Mouse (Mus musculus): ENCODE data around the gene Ube2o. TPM values are rescaled to one million over a fixed set of nuclear protein-coding genes. Genes with fewer than 3 reads are reported as not detected.

The Ube2o gene
- polyA plus RNA-seq, 2 experiments: 25.9 to 34.0 TPM

GRCm38 (mm10) chr11:116537388-116537787, 43.9 kb downstream of the Ube2o start:
- TF ChIP-seq CTCF (IDR thresholded peaks at IDR 0.05; ENCODE audit: low read depth) (no peak), EP300 (IDR thresholded peaks at IDR 0.05; ENCODE audit: low read depth) (no peak)
- H3K27ac ChIP-seq: peak overlapping the region; percentile 98
- no peak for DNase-seq (ENCODE audit: low read depth in 3 of 3, low spot score in 3 of 3)
- peaks cover 8% of the 10 kb centered on the region for H3K27me3 ChIP-seq (ENCODE audit: control insufficient read depth, insufficient read depth, low read length)
- WGBS (ENCODE audit: insufficient replicate concordance): 37% methylated on average over 5 of the region's 5 CpGs
- H3K4me3 ChIP-seq (ENCODE audit: insufficient read depth in 1 of 2, low read depth in 2 of 2, low read length in 2 of 2): peak overlapping the region in 1 of 2 experiments; percentile 30; a peak in 1 of 4 replicates
- peaks cover 43 to 48% of the 10 kb centered on the region in 2 experiments for H3K4me1 ChIP-seq (replicated peaks; ENCODE audit: control insufficient read depth in 2 of 2, insufficient read depth in 2 of 2, low read length in 1 of 2)
- H3K9ac ChIP-seq (replicated peaks): peak overlapping the region; percentile 55
- H3K9me3 ChIP-seq (ENCODE audit: control insufficient read depth, low read length): no peaks in the 10 kb centered on the region
- peaks cover 73% of the 10 kb centered on the region for H3K36me3 ChIP-seq (replicated peaks; ENCODE audit: control insufficient read depth, insufficient read depth, low read depth)
- peak overlapping the region; percentile 99 for H3K4me2 ChIP-seq (ENCODE audit: low read depth)
- no peak for ATAC-seq (ENCODE audit: insufficient read depth)

- H3K36me3 ChIP-seq (replicated peaks; ENCODE audit: control insufficient read depth, insufficient read depth, low read depth): peaks cover 66% of the 10 kb centered on the region
- peak overlapping the region; percentile 13 to 30; a peak in 3 of 4 replicates for H3K4me3 ChIP-seq (ENCODE audit: insufficient read depth in 1 of 2, low read depth in 2 of 2, low read length in 2 of 2)
- H3K27me3 ChIP-seq (ENCODE audit: control insufficient read depth, insufficient read depth, low read length): peaks cover 14% of the 10 kb centered on the region
- peak; percentile 54 to 60 (median 57) for DNase-seq (ENCODE audit: low read depth in 3 of 3, low spot score in 3 of 3)
- ATAC-seq (ENCODE audit: insufficient read depth): peak; percentile 22
- TF ChIP-seq EP300 (IDR thresholded peaks at IDR 0.05; ENCODE audit: low read depth) (peak; percentile 68), CTCF (IDR thresholded peaks at IDR 0.05; ENCODE audit: low read depth) (no peak)
- 18% methylated on average over 7 of the region's 7 CpGs for WGBS (ENCODE audit: insufficient replicate concordance)
- H3K4me2 ChIP-seq (ENCODE audit: low read depth): peak overlapping the region; percentile 99
- peaks cover 48 to 54% of the 10 kb centered on the region in 2 experiments for H3K4me1 ChIP-seq (replicated peaks; ENCODE audit: control insufficient read depth in 2 of 2, insufficient read depth in 2 of 2, low read length in 1 of 2)
- peak overlapping the region; percentile 55 for H3K9ac ChIP-seq (replicated peaks)
- peak overlapping the region; percentile 98 for H3K27ac ChIP-seq
- no peaks in the 10 kb centered on the region for H3K9me3 ChIP-seq (ENCODE audit: control insufficient read depth, low read length)
Observed at GRCm38 (mm10) chr11:116536685-116537084, 44.6 kb downstream of the Ube2o start.

GRCm38 (mm10) chr11:116534154-116534865, 46.9 kb downstream of the Ube2o start:
- TF ChIP-seq EP300 (IDR thresholded peaks at IDR 0.05; ENCODE audit: low read depth) (no peak), CTCF (IDR thresholded peaks at IDR 0.05; ENCODE audit: low read depth) (peak; percentile 93)
- peak; percentile 78 for ATAC-seq (ENCODE audit: insufficient read depth)
- peak overlapping the region; percentile 68 to 73 for H3K4me3 ChIP-seq (ENCODE audit: insufficient read depth in 1 of 2, low read depth in 2 of 2, low read length in 2 of 2)
- peaks cover 24% of the 10 kb centered on the region for H3K27me3 ChIP-seq (ENCODE audit: control insufficient read depth, insufficient read depth, low read length)
- H3K4me1 ChIP-seq (replicated peaks; ENCODE audit: control insufficient read depth in 2 of 2, insufficient read depth in 2 of 2, low read length in 1 of 2): peaks cover 49 to 57% of the 10 kb centered on the region in 2 experiments
- peak overlapping the region; percentile 90 for H3K9ac ChIP-seq (replicated peaks)
- peak; percentile 83 to 92 (median 86) for DNase-seq (ENCODE audit: low read depth in 3 of 3, low spot score in 3 of 3)
- 10% methylated on average over 20 of the region's 20 CpGs for WGBS (ENCODE audit: insufficient replicate concordance)
- H3K9me3 ChIP-seq (ENCODE audit: control insufficient read depth, low read length): no peaks in the 10 kb centered on the region
- peaks cover 42% of the 10 kb centered on the region for H3K36me3 ChIP-seq (replicated peaks; ENCODE audit: control insufficient read depth, insufficient read depth, low read depth)
- peak overlapping the region; percentile 98 for H3K27ac ChIP-seq
- peak overlapping the region; percentile 99 for H3K4me2 ChIP-seq (ENCODE audit: low read depth)

DNA sequence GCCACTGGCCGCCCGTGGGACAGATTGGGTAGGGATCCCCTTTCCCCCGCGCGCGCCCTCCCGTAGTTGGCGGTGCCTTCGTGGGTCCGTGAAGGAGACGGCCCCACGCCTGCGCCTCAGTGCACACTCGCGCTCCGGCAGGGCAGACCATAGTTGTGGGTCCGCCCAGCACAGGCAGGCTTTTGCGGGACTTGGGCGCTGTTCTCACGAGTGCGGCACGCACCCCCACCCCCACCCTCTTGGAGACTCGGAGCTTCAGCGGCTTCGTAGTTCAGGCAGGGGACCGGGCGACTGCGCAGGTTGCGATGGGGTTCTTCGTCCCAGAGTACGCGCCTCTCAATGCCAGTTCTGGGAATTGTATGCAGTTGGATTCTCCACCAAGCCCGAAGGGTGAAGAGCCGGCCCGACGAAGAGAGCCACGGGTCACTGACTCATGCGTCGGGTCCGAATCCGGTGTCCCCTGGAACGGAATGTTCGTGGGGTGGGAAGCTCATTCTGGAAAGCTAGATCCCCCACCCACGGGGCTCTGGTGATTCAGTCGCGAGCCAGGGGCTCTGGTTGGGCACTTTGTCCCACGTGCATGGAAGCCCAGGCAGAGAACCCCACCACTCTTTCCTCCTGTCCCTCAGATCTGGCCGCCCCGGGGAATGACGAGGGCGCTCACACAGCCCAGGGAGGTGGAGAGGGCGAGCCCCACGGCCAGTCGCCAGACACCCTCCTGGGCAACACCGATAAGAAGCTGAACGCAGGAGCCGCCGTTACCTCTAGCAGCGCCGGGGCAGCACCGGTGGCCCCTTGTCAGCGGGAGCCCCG, 47.7 kb downstream of the Ube2o start:
- DNase-seq (ENCODE audit: low read depth in 3 of 3, low spot score in 3 of 3) (peak; percentile 82 to 85 (median 84)), ATAC-seq (ENCODE audit: insufficient read depth) (peak; percentile 86)
- Histone ChIP-seq H3K27ac (peak overlapping the region; percentile 98), H3K4me3 (ENCODE audit: insufficient read depth in 1 of 2, low read depth in 2 of 2, low read length in 2 of 2) (peak overlapping the region; percentile 68 to 73), H3K4me1 (replicated peaks; ENCODE audit: control insufficient read depth in 2 of 2, insufficient read depth in 2 of 2, low read length in 1 of 2) (peaks cover 47 to 54% of the 10 kb centered on the region in 2 experiments), H3K9me3 (ENCODE audit: control insufficient read depth, low read length) (no peaks in the 10 kb centered on the region), H3K27me3 (ENCODE audit: control insufficient read depth, insufficient read depth, low read length) (peaks cover 24% of the 10 kb centered on the region), H3K36me3 (replicated peaks; ENCODE audit: control insufficient read depth, insufficient read depth, low read depth) (peaks cover 34% of the 10 kb centered on the region), H3K9ac (replicated peaks) (peak overlapping the region; percentile 90), H3K4me2 (ENCODE audit: low read depth) (peak overlapping the region; percentile 99)
- WGBS (ENCODE audit: insufficient replicate concordance): 1% methylated on average over 61 of the region's 63 CpGs
- TF ChIP-seq EP300 (IDR thresholded peaks at IDR 0.05; ENCODE audit: low read depth) (peak; percentile 74), CTCF (IDR thresholded peaks at IDR 0.05; ENCODE audit: low read depth) (no peak)
